In the genomic region with DNA sequence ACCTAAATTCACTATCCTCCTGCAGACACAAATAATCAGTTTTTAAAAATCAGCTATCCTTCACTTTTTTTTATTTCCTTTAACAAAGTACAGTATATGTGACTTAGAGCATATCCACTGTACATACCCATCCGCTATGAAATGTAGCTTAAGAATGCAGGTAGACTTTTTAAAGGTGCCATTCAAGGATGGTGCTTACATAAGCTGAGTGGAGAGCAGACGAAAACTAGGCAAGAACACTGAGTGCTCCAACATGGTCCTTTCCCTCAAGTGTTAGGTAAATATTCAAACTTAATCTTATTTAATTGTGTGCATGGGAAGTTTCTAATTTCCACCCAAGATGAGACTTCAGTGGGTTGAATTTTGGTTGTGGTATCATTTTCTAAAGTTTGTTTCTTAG, we compare ENCODE assay signal across 22 mouse cellular contexts.
DNase-seq lines count a peak whose midpoint lies in the region; ATAC-seq and TF ChIP-seq lines count a peak whose summit lies in the region.
"Had no signal": no experiment of that assay in that cellular context is flagged by ENCODE, and none has a peak within 500 bp of the region (broad histone marks: within the 10 kb centered on the region; RNA-seq: fewer than 3 reads in every experiment).

No protein-coding gene starts in this region.

- H3K4me1 ChIP-seq in lung, embryonic 16.5 days (replicated peaks; ENCODE audit: control insufficient read depth, insufficient read depth, low read length): no peaks in the 10 kb centered on the region
- no peaks in the 10 kb centered on the region; the same call in 1 of the 2 replicates for H3K4me1 ChIP-seq in lung, adult 2 months (ENCODE audit: control insufficient read depth, insufficient read depth, low read length)
- no peaks in the 10 kb centered on the region for H3K4me1 ChIP-seq in midbrain, embryonic 11.5 days (ENCODE audit: control insufficient read depth, insufficient read depth, low read length)
- no peaks in the 10 kb centered on the region for H3K4me1 ChIP-seq in midbrain, embryonic 16.5 days (ENCODE audit: control insufficient read depth, insufficient read depth, low read length)
- H3K4me1 ChIP-seq: embryonic facial prominence, embryonic 13.5 days; embryonic facial prominence, embryonic 15.5 days; forebrain, embryonic 10.5 days; forebrain, embryonic 12.5 days had no signal

- TF ChIP-seq CTCF in lung, adult 2 months (IDR thresholded peaks at IDR 0.05; ENCODE audit: insufficient read depth, low read length): no peak

- no peak overlapping the region for H3K4me2 ChIP-seq in lung, embryonic 16.5 days (ENCODE audit: low read depth, low read length)
- H3K4me2 ChIP-seq in midbrain, embryonic 11.5 days: no peak overlapping the region
- H3K4me2 ChIP-seq in midbrain, embryonic 16.5 days (ENCODE audit: low read length): no peak overlapping the region
- H3K4me2 ChIP-seq: embryonic facial prominence, embryonic 13.5 days; embryonic facial prominence, embryonic 15.5 days; forebrain, embryonic 12.5 days had no signal

- H3K27me3 ChIP-seq in lung, embryonic 16.5 days (ENCODE audit: control insufficient read depth, insufficient read depth, low read depth, low read length): no peaks in the 10 kb centered on the region
- no peaks in the 10 kb centered on the region for H3K27me3 ChIP-seq in midbrain, embryonic 11.5 days (ENCODE audit: control insufficient read depth, insufficient read depth, low read length)
- no peaks in the 10 kb centered on the region for H3K27me3 ChIP-seq in midbrain, embryonic 16.5 days (ENCODE audit: control insufficient read depth, insufficient read depth, low read depth, low read length)
- H3K27me3 ChIP-seq: embryonic facial prominence, embryonic 13.5 days; embryonic facial prominence, embryonic 15.5 days; forebrain, embryonic 12.5 days had no signal

- TF ChIP-seq POLR2A in lung, adult 2 months (IDR thresholded peaks at IDR 0.05; ENCODE audit: borderline replicate concordance, extremely low read depth, low read depth, low read length): no peak

- H3K4me3 ChIP-seq in lung, embryonic 16.5 days (ENCODE audit: low read length): no peak overlapping the region
- no peak overlapping the region for H3K4me3 ChIP-seq in lung, adult 2 months (replicated peaks; ENCODE audit: extremely low read depth, low read depth, low read length)
- no peak overlapping the region for H3K4me3 ChIP-seq in midbrain, embryonic 11.5 days (ENCODE audit: low read depth, low read length)
- no peak overlapping the region for H3K4me3 ChIP-seq in midbrain, embryonic 16.5 days (ENCODE audit: low read depth, low read length)
- H3K4me3 ChIP-seq: embryonic facial prominence, embryonic 13.5 days; embryonic facial prominence, embryonic 15.5 days; erythroblast, embryonic 14.5 days; forebrain, embryonic 10.5 days; forebrain, embryonic 12.5 days had no signal

- H3K27ac ChIP-seq in lung, embryonic 16.5 days (ENCODE audit: low read length): no peak overlapping the region
- no peak overlapping the region for H3K27ac ChIP-seq in midbrain, embryonic 11.5 days (ENCODE audit: low read depth, low read length)
- H3K27ac ChIP-seq in midbrain, embryonic 16.5 days (ENCODE audit: low read length): no peak overlapping the region
- H3K27ac ChIP-seq: embryonic facial prominence, embryonic 13.5 days; embryonic facial prominence, embryonic 15.5 days; forebrain, embryonic 10.5 days; forebrain, embryonic 12.5 days had no signal

- H3K36me3 ChIP-seq in lung, embryonic 16.5 days (ENCODE audit: control insufficient read depth, insufficient read depth, low read length): peaks cover 33% of the 10 kb centered on the region
- H3K36me3 ChIP-seq in midbrain, embryonic 11.5 days (ENCODE audit: control insufficient read depth, insufficient read depth, low read length): peaks cover 16% of the 10 kb centered on the region
- H3K36me3 ChIP-seq in midbrain, embryonic 16.5 days (ENCODE audit: control insufficient read depth, insufficient read depth, low read length): peaks cover 40% of the 10 kb centered on the region

- no peaks in the 10 kb centered on the region for H3K9me3 ChIP-seq in lung, embryonic 16.5 days (ENCODE audit: control insufficient read depth, low read length)
- H3K9me3 ChIP-seq in midbrain, embryonic 11.5 days (ENCODE audit: control insufficient read depth, low read length): no peaks in the 10 kb centered on the region
- H3K9me3 ChIP-seq in midbrain, embryonic 16.5 days (replicated peaks; ENCODE audit: control insufficient read depth, low read length, poor library complexity, severe bottlenecking): no peaks in the 10 kb centered on the region
- H3K9me3 ChIP-seq: embryonic facial prominence, embryonic 13.5 days; embryonic facial prominence, embryonic 15.5 days; forebrain, embryonic 10.5 days; forebrain, embryonic 12.5 days had no signal

- ATAC-seq in lung, embryonic 16.5 days (ENCODE audit: low read depth): 0 out of 2 replicates have a peak, but pooled peaks have one; percentile 38
- ATAC-seq in midbrain, embryonic 11.5 days (ENCODE audit: low FRiP score): no peak
- ATAC-seq in midbrain, embryonic 16.5 days: no peak
- ATAC-seq: forebrain, embryonic 14.5 days had no signal

- WGBS in lung, embryonic 16.5 days: 60% methylated on average over 2 of the region's 2 CpGs
- 78% methylated on average over 2 of the region's 2 CpGs for WGBS in lung, adult 2 months
- 89% methylated on average over 2 of the region's 2 CpGs for WGBS in midbrain, embryonic 11.5 days
- WGBS in midbrain, embryonic 16.5 days: 93% methylated on average over 2 of the region's 2 CpGs

- no peak for DNase-seq in lung, adult 2 months
- peak; percentile 45 for DNase-seq in lung, postnatal 25 days (ENCODE audit: low spot score)
- no peak for DNase-seq in lung, adult 18-20 months
- DNase-seq in midbrain, embryonic 11.5 days (ENCODE audit: low spot score, missing footprints): peak; percentile 64
- DNase-seq: adrenal gland, adult 2 months; adrenal gland, postnatal 10 days; adrenal gland, postnatal 25 days; cerebellum, adult 11 months; cerebellum, adult 18-20 months; cerebellum, adult 8-10 months; cerebellum, adult 9-11 months; cerebellum, postnatal 14 days; cerebellum, postnatal 36 days; embryo, embryonic 11 days had no signal

- H3K9ac ChIP-seq in lung, embryonic 16.5 days (ENCODE audit: low read length): no peak overlapping the region
- H3K9ac ChIP-seq in midbrain, embryonic 11.5 days (ENCODE audit: low read length): no peak overlapping the region
- no peak overlapping the region for H3K9ac ChIP-seq in midbrain, embryonic 16.5 days (ENCODE audit: low read depth, low read length)
- H3K9ac ChIP-seq: embryonic facial prominence, embryonic 13.5 days; embryonic facial prominence, embryonic 15.5 days; forebrain, embryonic 12.5 days had no signal

Comparison
In these comparisons a context has a peak if more than half of its experiments do, and no peak if none do; other contexts are left out.
1. DNase-seq: peak in lung, postnatal 25 days (single experiment) and midbrain, embryonic 11.5 days (single experiment); none in lung, adult 2 months (single experiment) and lung, adult 18-20 months (0 of 2).